Mouse (Mus musculus): ENCODE data around the gene Dhx58.
A peak's percentile ranks its signal among the peaks of the same experiment; 100 is the strongest.
"Not testable (repeated sequence)": the region's sequence is repeated elsewhere in the genome, so short reads cannot be mapped to it uniquely, and the experiment has no call there.

Dhx58 gene

GRCm38 (mm10) chr11:100659806-100660205, 44.3 kb downstream of the Dhx58 start:
- no peaks in the 10 kb centered on the region for H3K27me3 ChIP-seq (ENCODE audit: control insufficient read depth, insufficient read depth, low read length, poor library complexity, severe bottlenecking)
- no peak for DNase-seq (ENCODE audit: low read depth, low spot score)
- no peaks in the 10 kb centered on the region for H3K36me3 ChIP-seq (ENCODE audit: control insufficient read depth, insufficient read depth, low read length, poor library complexity, severe bottlenecking)

GRCm38 (mm10) chr11:100656458-100656857, 47.6 kb downstream of the Dhx58 start:
- no peak for DNase-seq (ENCODE audit: low read depth, low spot score)
- Histone ChIP-seq H3K36me3 (ENCODE audit: control insufficient read depth, insufficient read depth, low read length, poor library complexity, severe bottlenecking) (no peaks in the 10 kb centered on the region), H3K27me3 (ENCODE audit: control insufficient read depth, insufficient read depth, low read length, poor library complexity, severe bottlenecking) (no peaks in the 10 kb centered on the region)

GRCm38 (mm10) chr11:100655589-100655988, 48.5 kb downstream of the Dhx58 start:
- peak; percentile 19 for DNase-seq (ENCODE audit: low read depth, low spot score)
- not testable (repeated sequence) for H3K27me3 ChIP-seq (ENCODE audit: control insufficient read depth, insufficient read depth, low read length, poor library complexity, severe bottlenecking); H3K36me3 ChIP-seq (ENCODE audit: control insufficient read depth, insufficient read depth, low read length, poor library complexity, severe bottlenecking)

- Histone ChIP-seq H3K27me3 (ENCODE audit: control insufficient read depth, insufficient read depth, low read length, poor library complexity, severe bottlenecking) (no peaks in the 10 kb centered on the region), H3K36me3 (ENCODE audit: control insufficient read depth, insufficient read depth, low read length, poor library complexity, severe bottlenecking) (no peaks in the 10 kb centered on the region)
- DNase-seq (ENCODE audit: low read depth, low spot score): no peak
These were observed 52.3 kb downstream of the Dhx58 start for GRCm38 (mm10) chr11:100651748-100652147.

GRCm38 (mm10) chr11:100651205-100651604, 52.9 kb downstream of the Dhx58 start:
- Histone ChIP-seq H3K36me3 (ENCODE audit: control insufficient read depth, insufficient read depth, low read length, poor library complexity, severe bottlenecking) (no peaks in the 10 kb centered on the region), H3K27me3 (ENCODE audit: control insufficient read depth, insufficient read depth, low read length, poor library complexity, severe bottlenecking) (no peaks in the 10 kb centered on the region)
- no peak for DNase-seq (ENCODE audit: low read depth, low spot score)

GRCm38 (mm10) chr11:100648405-100648804, 55.7 kb downstream of the Dhx58 start:
- no peaks in the 10 kb centered on the region for H3K27me3 ChIP-seq (ENCODE audit: control insufficient read depth, insufficient read depth, low read length, poor library complexity, severe bottlenecking)
- no peaks in the 10 kb centered on the region for H3K36me3 ChIP-seq (ENCODE audit: control insufficient read depth, insufficient read depth, low read length, poor library complexity, severe bottlenecking)
- no peak for DNase-seq (ENCODE audit: low read depth, low spot score)

- Histone ChIP-seq H3K36me3 (ENCODE audit: control insufficient read depth, insufficient read depth, low read length, poor library complexity, severe bottlenecking) (no peaks in the 10 kb centered on the region), H3K27me3 (ENCODE audit: control insufficient read depth, insufficient read depth, low read length, poor library complexity, severe bottlenecking) (no peaks in the 10 kb centered on the region)
- peak; percentile 71 for DNase-seq (ENCODE audit: low read depth, low spot score)
These were observed 57.8 kb downstream of the Dhx58 start for GRCm38 (mm10) chr11:100646265-100646664.
